Mouse (Mus musculus) erythroblast, embryonic 14.5 days (primary cell): Measurements from ENCODE around the gene Ggt7.

Experiments
- GATA1 ChIP-seq: IDR thresholded peaks from 2 replicates; pipeline ENCODE4 v1.6.1; 2012; ENCODE audit warnings: low read length, inconsistent platforms, mixed read lengths
- TAL1 ChIP-seq: IDR thresholded peaks from 3 replicates; pipeline ENCODE4 v1.6.1; 2012; ENCODE audit warnings: low read length, inconsistent platforms, mixed read lengths

GRCm38 (mm10) chr2:155505811-155506210 is 12.2 kb downstream of the Ggt7 start:
- TF ChIP-seq GATA1: no peak
- no peak for TF ChIP-seq TAL1
